Mouse (Mus musculus) lung, embryonic 16.5 days (tissue): Measurements from ENCODE around the gene Wipf3. TPM values are rescaled to one million over a fixed set of nuclear protein-coding genes. Genes with fewer than 3 reads are reported as not detected.

ENCODE experiments used
- ATAC-seq: fragments of 200-750 bp; cut with Nextera tagmentation; 2 replicates; pipeline ENCODE4 v1.8.0; 2017; ENCODE audit warnings: low read depth, mild to moderate bottlenecking, moderate library complexity
- H3K27ac ChIP-seq: fragments of 300-500 bp; sonication (generic); 2 replicates; pipeline ENCODE4 v1.5.1; 2014; ENCODE audit warnings: mild to moderate bottlenecking, control low read depth, low read length
- H3K27me3 ChIP-seq: fragments of 300-500 bp; sonication (generic); 2 replicates; pipeline ENCODE4 v1.6.1; 2014; ENCODE audit warnings: low read depth, low read length, mixed read lengths; ENCODE audit not compliant: control insufficient read depth, insufficient read depth
- H3K36me3 ChIP-seq: fragments of 300-500 bp; sonication (generic); 2 replicates; pipeline ENCODE4 v1.6.1; 2014; ENCODE audit warnings: low read length; ENCODE audit not compliant: control insufficient read depth, insufficient read depth
- H3K4me1 ChIP-seq: fragments of 300-500 bp; sonication (generic); replicated peaks from 2 replicates; pipeline ENCODE4 v1.6.1; 2014; ENCODE audit warnings: low read length, mixed read lengths; ENCODE audit not compliant: control insufficient read depth, insufficient read depth
- H3K4me2 ChIP-seq: fragments of 300-500 bp; sonication (generic); 2 replicates; pipeline ENCODE4 v1.6.1; 2014; ENCODE audit warnings: low read depth, low read length, control low read depth
- H3K4me3 ChIP-seq: fragments of 300-500 bp; sonication (generic); 2 replicates; pipeline ENCODE4 v1.5.1; 2014; ENCODE audit warnings: mild to moderate bottlenecking, low read length, control low read depth
- H3K9ac ChIP-seq: fragments of 300-500 bp; sonication (generic); 2 replicates; pipeline ENCODE4 v1.6.1; 2014; ENCODE audit warnings: low read length, control low read depth
- H3K9me3 ChIP-seq: fragments of 300-500 bp; sonication (generic); 2 replicates; pipeline ENCODE4 v1.6.1; 2016; ENCODE audit warnings: low read length; ENCODE audit not compliant: control insufficient read depth
- WGBS: fragments of 180-500 bp; shearing (Covaris S2); extraction: QIAGEN DNeasy Blood & Tissue Kit; methylation state at CpG from one replicate; pipeline ENCODE4 v1.1.7; 2014; 5-methylcytosine and 5-hydroxymethylcytosine counted together
- polyA plus RNA-seq: library from polyadenylated mRNA; unstranded; fragments of >200 nt; fragmentation: Nextera tagmentation; extraction: Ambion mirVana; gene quantifications from 2 replicates; pipeline ENCODE4 v1.2.1, GENCODE M21; 2015

Gene Wipf3
- polyA plus RNA-seq, 1 experiment from 2014 or later: 1.2 TPM

GRCm38 (mm10) chr6:54425230-54425629 is 4.2 kb upstream of the Wipf3 start:
- 50% methylated on average over 8 of the region's 8 CpGs for WGBS
- H3K4me2 ChIP-seq: no peak overlapping the region

GRCm38 (mm10) chr6:54428850-54429446 is 455 bp upstream of the Wipf3 start:
- Histone ChIP-seq H3K4me2 (peak overlapping the region; percentile 88), H3K36me3 (no peaks in the 10 kb centered on the region), H3K4me1 (peaks cover 8% of the 10 kb centered on the region), H3K4me3 (peak overlapping the region; percentile 58), H3K27ac (no peak overlapping the region), H3K9me3 (no peaks in the 10 kb centered on the region), H3K27me3 (peaks cover 35% of the 10 kb centered on the region), H3K9ac (peak overlapping the region; percentile 66)
- WGBS: 2% methylated on average over 14 of the region's 14 CpGs
- 0 out of 2 replicates have a peak, but pooled peaks have one; percentile 1 for ATAC-seq

More at GRCm38 (mm10) chr6:54425230-54425629, 4.2 kb upstream of the Wipf3 start:
- Histone ChIP-seq H3K36me3 (no peaks in the 10 kb centered on the region), H3K9me3 (no peaks in the 10 kb centered on the region), H3K27ac (no peak overlapping the region), H3K27me3 (peaks cover 22% of the 10 kb centered on the region), H3K4me3 (no peak overlapping the region), H3K4me1 (peaks cover 4% of the 10 kb centered on the region), H3K9ac (no peak overlapping the region)
- ATAC-seq: no peak

- no peaks in the 10 kb centered on the region for H3K9me3 ChIP-seq
- H3K9ac ChIP-seq: peak overlapping the region; percentile 66
- H3K36me3 ChIP-seq: no peaks in the 10 kb centered on the region
- peaks cover 35% of the 10 kb centered on the region for H3K27me3 ChIP-seq
- H3K4me3 ChIP-seq: peak overlapping the region; percentile 58
- H3K27ac ChIP-seq: no peak overlapping the region
- no peak for ATAC-seq
- WGBS: 34% methylated on average over 7 of the region's 7 CpGs
- H3K4me1 ChIP-seq: peaks cover 10% of the 10 kb centered on the region
- H3K4me2 ChIP-seq: peak overlapping the region; percentile 88
Measured at GRCm38 (mm10) chr6:54430221-54430620, 818 bp downstream of the Wipf3 start.

GRCm38 (mm10) chr6:54431761-54432160 is 2.4 kb downstream of the Wipf3 start:
- Histone ChIP-seq H3K4me3 (no peak overlapping the region), H3K9ac (no peak overlapping the region)

GRCm38 (mm10) chr6:54432191-54432590 is 2.8 kb downstream of the Wipf3 start:
- no peak overlapping the region for H3K4me3 ChIP-seq
- peaks cover 32% of the 10 kb centered on the region for H3K27me3 ChIP-seq
- ATAC-seq: no peak

More at GRCm38 (mm10) chr6:54431761-54432160, 2.4 kb downstream of the Wipf3 start:
- no peak overlapping the region for H3K27ac ChIP-seq
- H3K4me2 ChIP-seq: no peak overlapping the region
- H3K9me3 ChIP-seq: no peaks in the 10 kb centered on the region
- H3K36me3 ChIP-seq: no peaks in the 10 kb centered on the region
- H3K27me3 ChIP-seq: peaks cover 35% of the 10 kb centered on the region
- peaks cover 17% of the 10 kb centered on the region for H3K4me1 ChIP-seq
- ATAC-seq: no peak
- 76% methylated on average over 10 of the region's 10 CpGs for WGBS

GRCm38 (mm10) chr6:54432806-54433545 is 3.6 kb downstream of the Wipf3 start:
- H3K4me2 ChIP-seq: no peak overlapping the region
- H3K27me3 ChIP-seq: peaks cover 30% of the 10 kb centered on the region
- 43% methylated on average over 13 of the region's 13 CpGs for WGBS
- no peak overlapping the region for H3K9ac ChIP-seq
- H3K36me3 ChIP-seq: no peaks in the 10 kb centered on the region
- peaks cover 17% of the 10 kb centered on the region for H3K4me1 ChIP-seq
- peak; percentile 16; the same call in 1 of the 2 replicates for ATAC-seq
- H3K27ac ChIP-seq: no peak overlapping the region
- H3K9me3 ChIP-seq: no peaks in the 10 kb centered on the region
- H3K4me3 ChIP-seq: no peak overlapping the region

More at GRCm38 (mm10) chr6:54432191-54432590, 2.8 kb downstream of the Wipf3 start:
- Histone ChIP-seq H3K4me1 (peaks cover 17% of the 10 kb centered on the region), H3K27ac (no peak overlapping the region), H3K4me2 (no peak overlapping the region), H3K9me3 (no peaks in the 10 kb centered on the region), H3K36me3 (no peaks in the 10 kb centered on the region), H3K9ac (no peak overlapping the region)
- 82% methylated on average over 9 of the region's 9 CpGs for WGBS

GRCm38 (mm10) chr6:54434171-54434570 is 4.8 kb downstream of the Wipf3 start:
- no peak for ATAC-seq
- no peak overlapping the region for H3K4me2 ChIP-seq

GRCm38 (mm10) chr6:54435663-54436062 is 6.3 kb downstream of the Wipf3 start:
- Histone ChIP-seq H3K36me3 (no peaks in the 10 kb centered on the region), H3K27me3 (peaks cover 8% of the 10 kb centered on the region; the same call in 1 of the 2 replicates), H3K27ac (no peak overlapping the region), H3K4me1 (peaks cover 13% of the 10 kb centered on the region), H3K4me2 (no peak overlapping the region), H3K4me3 (no peak overlapping the region), H3K9me3 (no peaks in the 10 kb centered on the region), H3K9ac (no peak overlapping the region)
- peak; percentile 30; the same call in 1 of the 2 replicates for ATAC-seq
- 42% methylated on average over 7 of the region's 7 CpGs for WGBS

More at GRCm38 (mm10) chr6:54434171-54434570, 4.8 kb downstream of the Wipf3 start:
- Histone ChIP-seq H3K27me3 (peaks cover 21% of the 10 kb centered on the region), H3K9me3 (no peaks in the 10 kb centered on the region), H3K4me3 (no peak overlapping the region), H3K27ac (no peak overlapping the region), H3K36me3 (no peaks in the 10 kb centered on the region), H3K9ac (no peak overlapping the region), H3K4me1 (peaks cover 17% of the 10 kb centered on the region)
- 51% methylated on average over 2 of the region's 2 CpGs for WGBS

GRCm38 (mm10) chr6:54436286-54436685 is 6.9 kb downstream of the Wipf3 start:
- Histone ChIP-seq H3K4me2 (no peak overlapping the region), H3K4me1 (peaks cover 13% of the 10 kb centered on the region), H3K9ac (no peak overlapping the region), H3K9me3 (no peaks in the 10 kb centered on the region), H3K4me3 (no peak overlapping the region), H3K36me3 (no peaks in the 10 kb centered on the region), H3K27me3 (peaks cover 2% of the 10 kb centered on the region; the same call in 1 of the 2 replicates), H3K27ac (peak overlapping the region; percentile 51; the same call in 1 of the 2 replicates)
- peak; percentile 64; the same call in 1 of the 2 replicates for ATAC-seq
- WGBS: 53% methylated on average over 5 of the region's 5 CpGs
